Mouse (Mus musculus) limb, embryonic 15.5 days (tissue): ENCODE data around the gene Aff1. TPM values are rescaled to one million over a fixed set of nuclear protein-coding genes. Genes with fewer than 3 reads are reported as not detected.

Source experiments
- ATAC-seq: fragments of 200-750 bp; cut with Nextera tagmentation; 2 replicates; pipeline ENCODE4 v1.8.0; 2017; ENCODE audit warnings: low read depth, moderate TSS enrichment; ENCODE audit not compliant: insufficient number of reproducible peaks, low FRiP score, low TSS enrichment
- H3K27ac ChIP-seq: fragments of 300-500 bp; sonication (generic); 2 replicates; pipeline ENCODE4 v1.5.1; 2015; ENCODE audit warnings: moderate library complexity, mild to moderate bottlenecking, inconsistent platforms
- H3K27me3 ChIP-seq: fragments of 300-500 bp; sonication (generic); 2 replicates; pipeline ENCODE4 v1.6.1; 2015; ENCODE audit warnings: inconsistent platforms
- H3K36me3 ChIP-seq: fragments of 300-500 bp; sonication (generic); 2 replicates; pipeline ENCODE4 v1.6.1; 2015; ENCODE audit warnings: inconsistent platforms
- H3K4me1 ChIP-seq: fragments of 300-500 bp; sonication (generic); 2 replicates; pipeline ENCODE4 v1.6.1; 2015; ENCODE audit warnings: inconsistent platforms
- H3K4me2 ChIP-seq: fragments of 300-500 bp; sonication (generic); 2 replicates; pipeline ENCODE4 v1.6.1; 2015; ENCODE audit warnings: mild to moderate bottlenecking, inconsistent platforms
- H3K4me3 ChIP-seq: fragments of 300-500 bp; sonication (generic); 2 replicates; pipeline ENCODE4 v1.5.1; 2015; ENCODE audit warnings: mild to moderate bottlenecking, inconsistent platforms
- H3K9ac ChIP-seq: fragments of 300-500 bp; sonication (generic); 2 replicates; pipeline ENCODE4 v1.6.1; 2015; ENCODE audit warnings: inconsistent platforms
- H3K9me3 ChIP-seq: fragments of 300-500 bp; sonication (generic); 2 replicates; pipeline ENCODE4 v1.6.1; 2016; ENCODE audit warnings: inconsistent platforms
- WGBS: fragments of 180-500 bp; shearing (Covaris S2); methylation state at CpG from one replicate; pipeline ENCODE4 v1.1.7; 2015; 5-methylcytosine and 5-hydroxymethylcytosine counted together
- polyA plus RNA-seq: library from polyadenylated mRNA; unstranded; fragments of >200 nt; fragmentation: Nextera tagmentation; extraction: Ambion mirVana; gene quantifications from 2 replicates; pipeline ENCODE4 v1.2.1, GENCODE M21; 2015

Aff1 gene
- polyA plus RNA-seq, 1 experiment from 2014 or later: 5.1 TPM

DNA sequence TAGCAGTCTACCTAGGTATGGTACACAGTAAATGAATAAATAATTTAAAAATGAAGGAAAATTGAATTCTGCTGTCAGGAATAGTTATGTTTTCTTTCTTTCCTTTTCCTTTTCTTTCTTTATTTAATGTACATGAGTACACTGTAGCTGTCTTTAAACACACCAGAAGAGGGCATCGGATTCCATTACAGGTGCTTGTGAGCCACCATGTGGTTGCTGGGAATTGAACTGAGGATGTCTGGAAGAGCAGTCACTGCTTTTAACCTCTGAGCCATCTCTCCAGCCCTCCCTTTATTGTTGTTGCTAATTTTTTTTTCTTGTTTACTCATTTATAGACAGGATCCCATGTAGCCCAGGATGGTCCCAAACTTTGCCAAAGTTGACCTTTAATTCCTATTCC, 38.0 kb downstream of the Aff1 start:
- no peak overlapping the region for H3K4me2 ChIP-seq
- ATAC-seq: no peak
- H3K36me3 ChIP-seq: no peaks in the 10 kb centered on the region
- H3K4me1 ChIP-seq: no peaks in the 10 kb centered on the region
- no peaks in the 10 kb centered on the region for H3K27me3 ChIP-seq
- no peaks in the 10 kb centered on the region for H3K9me3 ChIP-seq
- no peak overlapping the region for H3K27ac ChIP-seq
- no peak overlapping the region for H3K4me3 ChIP-seq
- 81% methylated on average over 1 of the region's 1 CpGs for WGBS
- H3K9ac ChIP-seq: no peak overlapping the region

DNA sequence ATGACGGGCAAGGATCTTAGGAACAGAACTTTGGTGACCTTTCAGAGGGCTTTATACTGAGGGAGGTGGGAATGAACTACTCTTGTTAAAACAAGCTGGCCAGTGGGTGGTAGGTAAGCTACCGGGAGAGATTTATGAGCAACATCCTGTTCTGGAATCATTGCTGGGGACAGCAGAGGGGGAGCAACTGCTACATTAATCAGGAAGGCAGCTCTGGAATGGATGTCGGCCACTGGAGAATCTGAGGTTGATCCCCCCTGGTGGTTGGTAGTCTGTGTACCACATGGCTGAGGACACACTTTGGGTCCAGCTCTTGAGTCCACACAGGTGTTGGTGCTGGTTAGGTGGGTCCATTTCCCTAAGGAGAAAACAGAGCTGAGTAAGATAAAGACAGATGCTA, 38.6 kb downstream of the Aff1 start:
- no peak for ATAC-seq
- no peak overlapping the region for H3K27ac ChIP-seq
- H3K9ac ChIP-seq: no peak overlapping the region
- H3K36me3 ChIP-seq: no peaks in the 10 kb centered on the region
- WGBS: 11% methylated on average over 3 of the region's 3 CpGs
- H3K27me3 ChIP-seq: 0 out of 2 replicates have a peak, but pooled peaks cover 3% of the 10 kb centered on the region
- no peaks in the 10 kb centered on the region for H3K9me3 ChIP-seq
- no peak overlapping the region for H3K4me3 ChIP-seq
- no peak overlapping the region for H3K4me2 ChIP-seq
- no peaks in the 10 kb centered on the region for H3K4me1 ChIP-seq

DNA sequence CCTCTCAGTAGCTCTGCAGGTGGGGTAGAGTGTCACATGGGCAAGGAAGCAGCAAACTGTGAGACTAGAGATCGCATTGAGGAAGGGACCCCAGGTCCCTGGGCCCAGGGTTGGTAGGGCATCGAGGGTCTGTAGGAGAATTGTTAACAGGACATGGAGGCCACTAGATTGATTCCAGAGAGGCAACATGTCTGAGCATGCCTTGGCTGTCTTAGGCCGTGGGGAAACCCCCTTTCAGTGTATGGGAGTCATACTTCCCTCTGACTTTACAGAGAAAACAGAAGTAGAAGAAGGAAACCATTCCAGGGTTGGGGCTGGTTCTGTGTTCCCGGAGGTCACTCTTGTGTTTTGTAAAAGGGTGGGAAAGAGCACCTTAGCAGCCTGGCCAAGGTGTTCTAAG, 40.4 kb downstream of the Aff1 start:
- no peak overlapping the region for H3K27ac ChIP-seq
- H3K9ac ChIP-seq: no peak overlapping the region
- H3K4me1 ChIP-seq: peaks cover 3% of the 10 kb centered on the region; the same call in 1 of the 2 replicates
- H3K27me3 ChIP-seq: 0 out of 2 replicates have a peak, but pooled peaks cover 3% of the 10 kb centered on the region
- H3K4me3 ChIP-seq: no peak overlapping the region
- H3K36me3 ChIP-seq: no peaks in the 10 kb centered on the region
- no peak overlapping the region for H3K4me2 ChIP-seq
- no peaks in the 10 kb centered on the region for H3K9me3 ChIP-seq
- ATAC-seq: no peak
- WGBS: 86% methylated on average over 4 of the region's 4 CpGs

DNA sequence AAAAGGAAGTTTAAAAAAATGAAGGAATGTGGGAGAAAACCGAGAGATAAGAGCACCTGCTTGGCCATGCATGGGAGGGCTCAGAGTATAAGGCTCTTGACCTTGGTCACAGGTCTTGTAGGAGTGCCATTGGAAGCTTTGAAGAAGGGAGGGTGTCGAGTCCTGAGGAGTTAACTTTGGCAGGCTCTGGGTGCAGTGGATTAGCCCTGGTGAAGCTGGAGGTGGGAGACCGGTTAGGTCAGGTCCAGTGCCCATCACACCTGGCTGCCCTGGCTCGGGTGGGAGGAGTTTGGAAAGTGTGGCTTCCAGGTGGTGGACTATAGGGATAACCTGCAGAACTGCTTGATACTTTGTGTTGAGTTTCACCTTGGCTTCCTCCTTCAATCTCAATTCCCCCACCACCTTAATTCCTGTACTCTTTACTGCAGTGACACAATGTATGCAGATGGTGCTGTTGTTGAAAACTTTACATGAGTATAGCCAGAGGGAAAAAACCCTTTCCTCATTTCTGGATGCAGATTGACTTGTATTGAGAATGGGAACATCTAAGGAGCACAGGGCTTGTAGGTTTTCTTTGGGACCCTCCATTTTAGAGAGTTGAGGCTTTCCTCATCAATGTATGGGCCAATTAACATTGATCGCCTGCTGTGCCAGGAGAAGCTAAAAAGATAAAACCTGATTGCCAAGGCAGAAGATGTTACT, 43.4 kb downstream of the Aff1 start:
- Histone ChIP-seq H3K4me1 (peaks cover 3% of the 10 kb centered on the region; the same call in 1 of the 2 replicates), H3K27ac (no peak overlapping the region), H3K9ac (no peak overlapping the region), H3K4me2 (no peak overlapping the region), H3K27me3 (0 out of 2 replicates have a peak, but pooled peaks cover 3% of the 10 kb centered on the region), H3K36me3 (no peaks in the 10 kb centered on the region), H3K4me3 (no peak overlapping the region), H3K9me3 (no peaks in the 10 kb centered on the region)
- 68% methylated on average over 5 of the region's 5 CpGs for WGBS
- ATAC-seq: no peak

DNA sequence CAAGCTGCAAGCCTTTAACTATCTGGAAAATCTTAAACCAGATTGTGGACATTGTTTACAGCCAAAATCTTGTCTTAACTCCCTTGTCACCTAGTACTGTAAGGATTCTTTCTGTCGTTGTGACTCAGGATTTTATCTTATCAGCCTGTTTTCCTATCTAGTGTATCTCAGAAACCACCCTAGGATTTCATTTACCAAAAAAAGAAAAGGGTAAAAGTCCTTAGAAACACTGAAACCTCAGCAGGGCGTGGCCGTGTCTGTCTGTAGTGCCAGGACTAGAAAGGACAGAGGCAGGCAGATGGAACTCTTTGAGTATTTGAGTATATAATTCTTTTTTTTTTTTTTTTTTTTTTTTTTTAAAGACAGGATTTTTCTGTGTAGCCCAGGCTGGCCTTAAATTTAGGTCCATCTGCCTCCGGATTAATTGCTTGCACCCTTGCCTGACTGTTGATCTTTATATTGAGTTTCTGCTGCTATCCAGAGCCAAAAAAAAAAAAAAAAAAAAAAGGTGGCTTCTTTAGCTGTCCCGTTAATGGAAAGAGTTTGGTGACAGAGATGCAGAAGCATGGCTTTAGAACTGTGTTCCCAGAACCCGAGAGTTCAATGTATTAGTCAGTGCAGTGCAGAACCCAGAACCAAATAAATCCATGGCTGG, 44.5 kb downstream of the Aff1 start:
- 60% methylated on average over 6 of the region's 6 CpGs for WGBS
- Histone ChIP-seq H3K4me3 (no peak overlapping the region), H3K36me3 (no peaks in the 10 kb centered on the region)

DNA sequence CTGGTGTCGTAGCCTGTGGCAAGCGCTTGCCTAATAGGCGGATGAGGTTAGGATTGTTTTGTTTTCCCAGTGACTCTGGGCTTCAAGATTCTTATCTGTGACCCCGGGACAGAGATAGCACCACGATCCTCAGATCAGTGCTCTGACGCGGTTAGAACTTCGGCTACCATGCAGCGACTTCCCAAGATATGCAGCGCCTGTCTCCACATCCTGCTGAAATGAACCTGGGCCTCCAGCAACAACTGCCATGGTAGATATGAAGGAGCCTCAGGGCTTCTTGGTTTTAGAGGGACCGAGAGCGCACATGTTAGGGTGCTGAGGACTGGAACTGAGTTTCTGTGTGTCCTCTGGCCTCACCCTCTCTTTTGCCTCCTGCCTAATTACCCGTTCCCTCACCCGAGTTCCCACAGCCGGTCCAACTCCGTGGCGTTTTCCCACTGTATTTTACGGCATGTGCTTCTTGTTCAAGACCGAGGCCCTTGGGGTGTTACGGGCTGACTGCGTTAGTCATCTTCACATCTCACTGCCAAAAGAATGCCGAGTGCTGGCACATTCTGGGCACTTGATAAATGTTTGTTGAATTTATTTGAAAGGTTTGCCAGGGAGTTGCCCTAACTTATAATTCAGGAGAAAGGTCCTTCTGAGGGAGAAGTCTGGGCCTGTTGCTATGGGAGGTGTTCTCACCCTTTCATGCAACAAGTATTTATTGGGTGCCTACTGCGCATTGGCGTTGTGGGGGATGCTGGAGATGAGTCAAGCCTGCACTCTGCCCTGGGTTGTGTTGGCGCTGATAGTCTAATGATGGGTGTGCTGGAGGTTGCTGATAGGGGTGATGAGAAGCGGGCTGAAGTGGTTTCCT, 45.3 kb downstream of the Aff1 start:
- peaks cover 3% of the 10 kb centered on the region; the same call in 1 of the 2 replicates for H3K4me1 ChIP-seq
- H3K9ac ChIP-seq: no peak overlapping the region
- 49% methylated on average over 26 of the region's 26 CpGs for WGBS
- H3K27ac ChIP-seq: no peak overlapping the region
- H3K4me3 ChIP-seq: no peak overlapping the region
- H3K36me3 ChIP-seq: no peaks in the 10 kb centered on the region
- H3K27me3 ChIP-seq: 0 out of 2 replicates have a peak, but pooled peaks cover 3% of the 10 kb centered on the region
- H3K4me2 ChIP-seq: no peak overlapping the region
- ATAC-seq: no peak
- no peaks in the 10 kb centered on the region for H3K9me3 ChIP-seq

More for the DNA sequence above, 44.5 kb downstream of the Aff1 start:
- ATAC-seq: no peak
- Histone ChIP-seq H3K9me3 (no peaks in the 10 kb centered on the region), H3K27me3 (0 out of 2 replicates have a peak, but pooled peaks cover 3% of the 10 kb centered on the region), H3K27ac (no peak overlapping the region), H3K4me1 (peaks cover 3% of the 10 kb centered on the region; the same call in 1 of the 2 replicates), H3K9ac (no peak overlapping the region), H3K4me2 (no peak overlapping the region)

DNA sequence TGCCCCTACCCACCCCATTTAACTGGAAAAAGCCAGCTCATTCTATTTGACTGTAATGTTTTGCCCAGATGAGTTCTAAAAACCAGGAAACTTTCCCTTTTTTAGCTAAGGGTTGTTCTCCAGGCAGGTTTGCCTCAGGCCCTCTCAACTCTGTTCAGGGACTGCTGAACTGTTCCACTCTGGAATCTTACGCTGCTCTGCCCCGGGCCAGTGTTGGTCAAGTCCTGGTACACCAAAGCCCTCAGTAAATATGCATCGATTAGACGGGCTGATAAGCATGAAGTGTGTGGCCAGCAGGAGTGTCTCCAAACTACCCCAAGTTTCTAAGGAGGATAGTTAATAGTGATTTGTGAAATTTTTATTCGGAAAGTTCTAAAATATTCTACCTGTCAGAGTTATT, 46.3 kb downstream of the Aff1 start:
- ATAC-seq: no peak
- H3K9me3 ChIP-seq: no peaks in the 10 kb centered on the region

DNA sequence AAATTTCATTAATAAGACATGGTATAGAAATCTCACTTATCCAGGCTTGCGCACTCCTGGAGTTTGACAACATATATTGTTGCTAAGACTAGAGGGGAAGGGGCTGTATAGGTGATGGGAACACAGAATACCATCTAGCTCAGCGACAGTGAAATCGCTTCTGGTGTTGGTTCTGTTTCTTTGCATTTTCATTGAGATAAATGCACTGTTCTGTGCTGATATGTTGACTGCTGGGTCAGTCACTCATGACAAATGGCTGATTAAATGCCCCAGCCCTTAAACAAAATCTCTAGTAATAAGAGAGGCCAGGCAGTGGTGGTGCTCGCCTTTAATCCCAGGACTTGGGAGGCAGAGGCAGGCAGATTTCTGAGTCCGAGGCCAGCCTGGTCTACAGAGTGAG, 47.0 kb downstream of the Aff1 start:
- WGBS: 92% methylated on average over 5 of the region's 5 CpGs
- H3K4me1 ChIP-seq: peaks cover 3% of the 10 kb centered on the region; the same call in 1 of the 2 replicates
- no peak overlapping the region for H3K4me3 ChIP-seq
- no peak overlapping the region for H3K4me2 ChIP-seq
- no peak overlapping the region for H3K27ac ChIP-seq
- 0 out of 2 replicates have a peak, but pooled peaks cover 3% of the 10 kb centered on the region for H3K27me3 ChIP-seq
- H3K9ac ChIP-seq: no peak overlapping the region
- no peaks in the 10 kb centered on the region for H3K36me3 ChIP-seq
- no peaks in the 10 kb centered on the region for H3K9me3 ChIP-seq
- no peak for ATAC-seq

More for the DNA sequence above, 46.3 kb downstream of the Aff1 start:
- Histone ChIP-seq H3K4me2 (no peak overlapping the region), H3K4me1 (peaks cover 3% of the 10 kb centered on the region; the same call in 1 of the 2 replicates), H3K36me3 (no peaks in the 10 kb centered on the region), H3K27ac (no peak overlapping the region), H3K9ac (no peak overlapping the region), H3K27me3 (0 out of 2 replicates have a peak, but pooled peaks cover 3% of the 10 kb centered on the region), H3K4me3 (no peak overlapping the region)
- WGBS: 68% methylated on average over 5 of the region's 5 CpGs

DNA sequence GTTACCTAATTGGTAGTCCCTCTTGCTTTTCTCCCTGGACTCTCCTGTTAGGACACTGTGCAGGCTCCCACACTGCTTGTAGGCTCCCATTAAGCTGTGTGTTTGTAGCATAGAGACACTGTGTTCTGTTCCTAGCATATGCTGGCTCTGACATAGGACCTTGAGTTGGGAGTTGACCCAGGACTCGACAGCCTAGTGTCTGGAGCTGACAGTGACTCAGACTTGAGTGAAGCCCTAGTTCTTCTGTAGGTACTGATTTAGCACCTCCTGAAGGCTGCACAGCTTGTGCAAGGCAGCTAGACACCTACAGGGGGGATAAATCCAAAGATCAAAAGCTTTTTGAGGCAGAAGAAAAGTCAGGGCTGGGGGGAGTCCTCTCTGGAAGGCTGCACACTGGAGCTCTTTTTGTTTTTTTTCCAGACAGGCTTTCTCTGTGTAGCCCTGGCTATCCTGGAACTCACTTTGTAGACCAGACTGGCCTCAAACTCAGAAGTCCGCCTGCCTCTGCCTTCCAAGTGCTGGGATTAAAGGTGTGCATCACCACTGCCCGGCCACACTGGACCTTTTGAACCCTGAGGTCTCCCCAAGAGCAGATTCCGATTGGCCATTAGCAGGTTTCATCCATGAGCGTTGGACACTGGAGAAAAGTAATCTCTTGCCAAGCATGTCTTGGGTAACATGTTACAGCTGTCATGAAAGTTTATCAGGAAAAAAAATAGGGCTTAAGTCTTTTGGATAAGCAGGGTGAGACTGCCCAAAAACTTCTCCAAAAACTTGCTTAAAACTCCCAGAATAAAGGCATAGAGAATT, 48.1 kb downstream of the Aff1 start:
- Histone ChIP-seq H3K9ac (no peak overlapping the region), H3K9me3 (no peaks in the 10 kb centered on the region), H3K36me3 (no peaks in the 10 kb centered on the region), H3K4me3 (no peak overlapping the region), H3K4me2 (no peak overlapping the region), H3K27ac (no peak overlapping the region), H3K27me3 (0 out of 2 replicates have a peak, but pooled peaks cover 3% of the 10 kb centered on the region), H3K4me1 (peaks cover 3% of the 10 kb centered on the region; the same call in 1 of the 2 replicates)
- no peak for ATAC-seq
- whole genome bisulfite sequencing: 69% methylated on average over 5 of the region's 5 CpGs

DNA sequence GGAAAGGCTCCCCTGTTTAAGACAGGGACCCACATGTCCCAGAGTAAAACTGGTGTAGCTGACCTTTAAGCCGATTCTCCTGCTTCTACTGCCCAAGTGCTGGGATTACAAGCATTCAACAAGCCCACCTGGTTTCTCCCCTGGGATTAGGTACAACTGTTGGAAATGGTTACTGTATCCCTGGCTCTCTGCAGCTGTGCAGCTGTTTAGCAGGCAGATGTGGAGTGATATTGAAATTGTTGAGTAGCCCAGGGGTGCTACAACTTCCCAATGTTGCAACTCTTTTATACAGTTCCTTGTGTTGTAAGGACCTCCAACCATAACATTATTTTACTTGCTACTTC, 48.7 kb downstream of the Aff1 start:
- H3K27me3 ChIP-seq: no peaks in the 10 kb centered on the region
- no peak for ATAC-seq

DNA sequence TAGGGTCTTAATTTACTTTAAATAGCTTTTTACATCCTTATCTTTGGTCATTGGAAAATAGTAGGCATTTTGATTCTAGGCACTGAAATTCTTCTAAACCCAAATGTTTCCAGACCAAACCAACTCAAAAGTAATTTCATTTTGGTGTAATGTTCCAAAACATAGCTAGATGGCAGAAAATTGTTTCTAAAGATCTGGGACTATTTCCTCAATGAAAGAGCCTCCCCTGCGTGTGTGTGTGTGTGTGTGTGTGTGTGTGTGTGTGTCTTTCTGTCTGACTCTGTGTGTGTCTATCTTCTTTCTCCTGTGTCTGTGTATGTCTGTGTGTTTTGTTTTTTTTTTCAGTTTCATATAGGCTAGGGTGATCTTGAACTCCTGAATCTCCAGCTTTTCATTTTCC, 49.3 kb downstream of the Aff1 start:
- no peak overlapping the region for H3K4me3 ChIP-seq
- WGBS: 41% methylated on average over 1 of the region's 1 CpGs
- ATAC-seq: no peak

More for the DNA sequence above, 48.7 kb downstream of the Aff1 start:
- H3K9ac ChIP-seq: no peak overlapping the region
- no peak overlapping the region for H3K4me3 ChIP-seq
- 33% methylated on average over 1 of the region's 1 CpGs for WGBS
- peaks cover 3% of the 10 kb centered on the region; the same call in 1 of the 2 replicates for H3K4me1 ChIP-seq
- no peak overlapping the region for H3K27ac ChIP-seq
- H3K4me2 ChIP-seq: no peak overlapping the region
- H3K36me3 ChIP-seq: no peaks in the 10 kb centered on the region
- H3K9me3 ChIP-seq: no peaks in the 10 kb centered on the region

More for the DNA sequence above, 49.3 kb downstream of the Aff1 start:
- Histone ChIP-seq H3K4me1 (peaks cover 3% of the 10 kb centered on the region; the same call in 1 of the 2 replicates), H3K9me3 (no peaks in the 10 kb centered on the region), H3K36me3 (no peaks in the 10 kb centered on the region), H3K9ac (no peak overlapping the region), H3K27me3 (no peaks in the 10 kb centered on the region), H3K27ac (no peak overlapping the region), H3K4me2 (no peak overlapping the region)
